Mouse (Mus musculus): ENCODE results near the gene Kcns1. TPM values are rescaled to one million over a fixed set of nuclear protein-coding genes. Genes with fewer than 3 reads are reported as not detected.
"Not testable (repeated sequence)": the region's sequence is repeated elsewhere in the genome, so short reads cannot be mapped to it uniquely, and the experiment has no call there.

Gene Kcns1
- polyA plus RNA-seq (2015; fragmentation: Nextera tagmentation; extraction: Ambion mirVana): 0.55 and 0.75 TPM in 2 replicates

DNA sequence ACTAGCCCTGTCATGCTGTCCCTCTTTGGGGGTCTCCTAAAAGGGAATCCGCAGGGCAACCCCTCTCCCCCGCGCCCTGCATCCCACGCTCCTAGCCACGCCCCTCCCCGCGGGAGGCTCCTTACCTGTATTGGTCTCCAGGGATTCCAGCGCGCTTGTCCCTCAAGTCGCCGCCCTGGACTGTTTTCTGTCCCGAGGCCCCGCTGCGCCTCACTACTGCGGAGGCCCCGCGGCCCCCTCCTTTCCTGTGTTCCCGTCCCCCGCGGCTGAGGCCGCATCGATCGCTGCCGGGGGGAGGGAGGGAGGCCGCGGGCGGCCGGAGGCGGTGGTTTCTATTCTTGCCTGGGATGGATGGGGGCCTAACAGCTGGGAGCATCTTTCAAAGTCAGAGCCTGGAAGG lies at the start of gene Kcns1:
Gene Kcns1 (minus strand): TSS at position 212 of the 400 bp plus-strand sequence.
- Histone ChIP-seq H3K36me3 (no peaks in the 10 kb centered on the region), H3K27me3 (peaks cover 70% of the 10 kb centered on the region), H3K4me2 (replicated peaks) (peak within 1 kb of the TSS; percentile 51), H3K27ac (replicated peaks) (no peak within 1 kb of the TSS), H3K9ac (replicated peaks) (peak within 1 kb of the TSS; percentile 21), H3K4me1 (peaks cover 23% of the 10 kb centered on the region), H3K9me3 (no peaks in the 10 kb centered on the region), H3K4me3 (peak within 1 kb of the TSS; percentile 34)
- no peak for ATAC-seq (replicated peaks)
- under 1% methylated on average over 27 of the region's 29 CpGs for WGBS

DNA sequence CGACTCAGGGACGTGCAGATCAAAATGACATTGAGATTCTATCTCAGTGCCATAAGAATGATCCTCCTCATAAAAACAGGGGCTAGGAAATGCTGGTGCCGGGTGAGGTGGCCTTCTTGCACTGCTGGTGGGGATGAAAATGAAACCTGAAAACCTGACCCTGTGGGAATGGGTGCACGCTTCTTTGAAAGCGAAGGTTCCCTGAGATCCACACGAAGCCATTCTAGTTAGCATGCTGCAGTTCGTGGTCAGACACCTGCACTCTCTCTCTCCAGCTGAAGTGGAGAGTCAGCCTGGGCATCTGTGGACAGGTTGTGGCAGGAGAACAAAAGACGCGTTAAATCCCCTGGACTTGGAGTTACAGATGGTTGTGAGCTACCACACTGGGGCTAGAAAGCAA lies 48.4 kb upstream of the Kcns1 start:
- H3K9me3 ChIP-seq: no peaks in the 10 kb centered on the region
- no peak overlapping the region for H3K4me3 ChIP-seq
- no peaks in the 10 kb centered on the region for H3K36me3 ChIP-seq
- no peak overlapping the region for H3K27ac ChIP-seq (replicated peaks)
- no peak overlapping the region for H3K4me2 ChIP-seq (replicated peaks)
- 89% methylated on average over 9 of the region's 9 CpGs for WGBS
- no peak for ATAC-seq (replicated peaks)
- no peaks in the 10 kb centered on the region for H3K4me1 ChIP-seq
- no peak overlapping the region for H3K9ac ChIP-seq (replicated peaks)
- no peaks in the 10 kb centered on the region for H3K27me3 ChIP-seq

DNA sequence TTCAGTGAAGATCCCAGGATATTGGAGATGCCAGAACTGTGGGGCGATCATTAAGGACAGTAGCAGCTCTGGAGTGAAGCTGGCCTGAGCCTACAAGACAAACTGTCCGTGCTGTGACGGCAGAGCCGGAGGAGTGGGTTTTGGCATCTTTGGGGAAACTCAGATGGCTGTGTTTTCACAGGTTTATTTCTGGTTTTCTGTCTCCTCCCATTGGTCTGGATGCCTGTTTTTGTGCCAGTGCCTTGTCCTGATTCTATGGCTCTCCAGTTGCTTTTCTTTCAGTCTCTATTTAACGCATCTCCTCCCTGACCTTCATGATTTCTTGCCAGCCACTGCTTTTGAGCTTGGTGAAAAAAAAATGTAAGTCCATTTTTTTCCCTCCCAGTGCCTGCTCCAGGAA lies 41.8 kb upstream of the Kcns1 start:
- 85% methylated on average over 5 of the region's 5 CpGs for WGBS
- H3K4me2 ChIP-seq (replicated peaks): no peak overlapping the region

DNA sequence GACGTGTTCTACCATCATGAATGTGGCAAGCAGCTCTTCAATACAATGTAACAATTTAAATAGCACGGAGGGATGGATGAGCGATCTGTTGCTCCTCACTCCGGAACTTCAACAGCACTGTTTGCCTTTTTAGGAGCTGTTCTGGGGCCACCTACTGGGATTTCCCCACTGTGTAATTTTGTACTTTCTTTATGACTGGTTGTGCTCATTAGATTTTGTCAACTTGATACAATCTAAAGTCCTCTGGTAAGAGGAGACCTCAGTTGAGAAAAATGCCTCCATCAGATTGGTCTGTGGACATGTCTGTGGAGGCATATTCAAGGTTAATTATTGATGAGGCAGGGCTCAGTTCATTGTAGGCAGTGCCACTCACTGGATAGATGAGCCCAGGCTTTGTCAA lies 40.0 kb upstream of the Kcns1 start:
- Histone ChIP-seq H3K9ac (replicated peaks) (no peak overlapping the region), H3K36me3 (no peaks in the 10 kb centered on the region), H3K9me3 (no peaks in the 10 kb centered on the region), H3K27me3 (no peaks in the 10 kb centered on the region), H3K4me2 (replicated peaks) (no peak overlapping the region), H3K27ac (replicated peaks) (no peak overlapping the region), H3K4me1 (no peaks in the 10 kb centered on the region), H3K4me3 (no peak overlapping the region)
- no peak for ATAC-seq (replicated peaks)
- WGBS: 87% methylated on average over 4 of the region's 4 CpGs

More for the DNA sequence above, 41.8 kb upstream of the Kcns1 start:
- Histone ChIP-seq H3K36me3 (no peaks in the 10 kb centered on the region), H3K27me3 (no peaks in the 10 kb centered on the region), H3K9me3 (no peaks in the 10 kb centered on the region), H3K27ac (replicated peaks) (no peak overlapping the region), H3K4me1 (no peaks in the 10 kb centered on the region), H3K9ac (replicated peaks) (no peak overlapping the region), H3K4me3 (no peak overlapping the region)
- ATAC-seq (replicated peaks): no peak

DNA sequence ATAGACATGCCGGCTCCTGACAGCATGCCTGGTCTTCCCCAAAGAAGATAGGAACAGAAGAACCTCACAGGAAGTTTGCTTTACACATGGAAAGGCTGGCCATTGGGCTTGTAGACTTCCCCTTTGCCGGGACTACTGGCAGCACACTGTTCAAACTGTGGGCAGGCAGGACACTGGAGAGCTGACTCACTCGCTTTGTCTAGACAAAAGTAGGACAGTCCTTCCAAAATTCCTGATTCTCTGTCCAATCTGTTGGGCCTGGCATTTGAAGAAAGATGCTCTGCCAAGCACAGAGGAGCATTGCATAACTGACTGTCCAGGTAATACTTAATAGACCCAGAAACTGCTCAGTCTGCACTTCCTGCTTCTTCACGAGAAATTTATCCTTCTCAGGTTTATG lies 35.8 kb upstream of the Kcns1 start:
- 76% methylated on average over 4 of the region's 4 CpGs for WGBS
- ATAC-seq (replicated peaks): no peak
- Histone ChIP-seq H3K9ac (replicated peaks) (no peak overlapping the region), H3K4me1 (no peaks in the 10 kb centered on the region), H3K4me2 (replicated peaks) (no peak overlapping the region), H3K9me3 (no peaks in the 10 kb centered on the region), H3K36me3 (no peaks in the 10 kb centered on the region), H3K27ac (replicated peaks) (no peak overlapping the region), H3K4me3 (no peak overlapping the region), H3K27me3 (no peaks in the 10 kb centered on the region)

DNA sequence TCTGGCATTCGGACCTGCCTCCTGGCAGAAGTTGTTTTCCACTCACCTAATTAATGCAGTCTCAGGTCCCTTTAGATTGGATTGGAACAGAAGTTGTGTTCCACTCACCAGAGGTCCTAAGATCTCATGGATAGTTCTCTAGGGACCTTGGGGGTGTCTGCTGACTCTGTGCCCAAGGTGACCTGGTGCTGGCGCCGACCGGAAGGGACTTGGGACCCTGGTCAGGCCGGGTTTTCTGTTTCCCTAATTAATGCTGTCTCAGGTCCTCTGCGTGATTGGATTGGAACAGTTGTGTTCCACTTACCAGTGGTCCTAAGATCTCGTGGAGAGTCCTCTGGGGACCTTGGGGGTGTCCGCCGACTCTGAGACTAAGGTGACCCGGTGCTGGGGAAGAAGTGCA lies 35.1 kb upstream of the Kcns1 start:
- H3K36me3 ChIP-seq, H3K27me3 ChIP-seq: not testable (repeated sequence)
- WGBS: 88% methylated on average over 10 of the region's 10 CpGs

DNA sequence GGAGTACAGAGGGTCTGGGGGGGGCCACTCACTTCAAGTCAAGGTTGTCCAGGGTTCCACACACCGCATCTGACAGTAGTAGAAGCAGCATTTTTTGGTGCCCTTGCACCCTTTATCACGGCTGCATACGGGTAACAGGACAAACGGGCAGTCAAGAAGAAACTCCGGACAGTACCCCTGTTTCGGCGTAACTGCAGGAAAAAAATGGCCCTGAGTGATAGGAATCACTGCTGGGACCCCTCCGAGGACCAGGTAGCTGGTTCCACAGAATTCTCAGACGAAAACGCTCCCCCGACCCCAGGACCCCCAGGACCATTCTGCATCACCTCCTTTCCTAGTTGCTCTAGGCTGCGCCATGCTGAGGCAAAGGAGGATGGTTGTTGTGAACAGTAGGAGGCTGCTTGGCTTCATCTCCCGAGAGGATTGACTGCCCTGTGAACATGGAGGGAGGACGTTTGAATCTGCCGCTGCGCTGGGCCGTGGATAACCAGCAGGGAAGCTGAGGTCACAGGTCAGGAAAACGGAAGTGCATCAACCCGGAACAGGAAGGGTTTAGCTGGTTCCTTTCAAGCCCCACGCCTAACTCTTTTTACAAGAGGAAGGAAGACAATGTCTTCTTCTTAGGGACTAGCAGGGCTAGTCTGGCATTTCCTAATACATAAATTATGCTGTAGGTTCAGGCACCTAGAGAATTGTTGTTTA lies 28.9 kb upstream of the Kcns1 start, which contains the start of gene Wfdc15a:
Gene Wfdc15a (minus strand): TSS at position 505 of the 702 bp plus-strand sequence.
- H3K27ac ChIP-seq (replicated peaks): no peak within 1 kb of the TSS
- H3K4me2 ChIP-seq (replicated peaks): no peak within 1 kb of the TSS
- no peak within 1 kb of the TSS for H3K9ac ChIP-seq (replicated peaks)
- no peaks in the 10 kb centered on the region for H3K36me3 ChIP-seq
- ATAC-seq (replicated peaks): no peak
- H3K9me3 ChIP-seq: no peaks in the 10 kb centered on the region
- no peaks in the 10 kb centered on the region for H3K4me1 ChIP-seq
- no peak within 1 kb of the TSS for H3K4me3 ChIP-seq
- WGBS: 86% methylated on average over 20 of the region's 20 CpGs
- no peaks in the 10 kb centered on the region for H3K27me3 ChIP-seq

More for the DNA sequence above, 35.1 kb upstream of the Kcns1 start:
- not testable (repeated sequence) for H3K4me1 ChIP-seq; H3K4me3 ChIP-seq; H3K27ac ChIP-seq (replicated peaks); H3K9ac ChIP-seq (replicated peaks); H3K4me2 ChIP-seq (replicated peaks); H3K9me3 ChIP-seq; ATAC-seq (replicated peaks)

DNA sequence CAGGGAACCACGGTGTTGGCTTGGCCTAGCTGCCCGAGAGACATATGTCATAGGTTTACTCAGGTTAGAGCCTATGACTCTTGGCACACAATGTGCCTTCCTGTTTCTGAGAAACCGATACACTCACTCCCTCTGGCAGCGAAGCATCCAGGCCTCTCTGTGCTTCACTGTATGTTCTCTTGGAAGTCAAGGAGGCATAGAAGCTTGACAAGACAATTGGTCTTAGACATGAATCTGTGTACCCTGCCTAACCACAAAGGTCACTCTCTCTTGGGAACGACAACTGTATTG lies 25.7 kb upstream of the Kcns1 start:
- WGBS: 82% methylated on average over 5 of the region's 5 CpGs
- H3K9me3 ChIP-seq: no peaks in the 10 kb centered on the region
- H3K4me3 ChIP-seq: no peak overlapping the region
- H3K36me3 ChIP-seq: no peaks in the 10 kb centered on the region
- no peak overlapping the region for H3K27ac ChIP-seq (replicated peaks)
- no peaks in the 10 kb centered on the region for H3K27me3 ChIP-seq
- ATAC-seq (replicated peaks): no peak
- H3K4me2 ChIP-seq (replicated peaks): no peak overlapping the region
- no peaks in the 10 kb centered on the region for H3K4me1 ChIP-seq
- no peak overlapping the region for H3K9ac ChIP-seq (replicated peaks)

DNA sequence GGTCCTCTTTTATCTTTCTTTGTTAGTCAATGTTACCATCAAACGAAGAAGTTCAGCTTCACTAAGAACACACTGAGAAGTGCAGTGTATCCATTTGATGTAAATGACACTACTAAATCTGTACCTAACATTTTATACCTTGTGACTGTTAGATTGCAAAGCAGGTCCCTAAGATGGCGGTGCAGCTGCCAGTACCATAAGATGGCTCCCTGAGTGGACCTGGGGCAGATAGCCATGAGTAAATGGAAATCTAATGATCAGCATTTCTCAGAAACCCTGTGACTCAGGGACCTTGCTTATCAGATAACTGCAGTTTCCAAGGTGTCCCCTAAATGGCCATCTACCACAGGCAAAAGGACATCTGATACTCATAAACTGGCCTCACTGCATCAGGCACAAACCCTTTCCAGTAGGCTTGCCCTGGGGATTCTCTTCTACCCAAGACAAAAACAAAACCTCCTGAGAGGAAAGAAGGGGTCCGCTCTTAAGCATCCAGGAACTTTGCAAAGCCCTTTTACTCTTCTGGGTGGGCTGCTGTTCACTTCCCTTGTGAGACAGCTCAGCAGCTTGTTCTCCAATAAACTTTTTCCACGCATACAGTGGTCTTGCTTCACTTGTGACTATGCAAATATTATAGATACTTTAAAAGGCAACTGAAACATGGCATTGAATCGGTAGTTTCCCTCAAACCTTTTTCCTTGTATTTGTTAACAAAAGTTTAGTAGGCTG lies 25.2 kb upstream of the Kcns1 start:
- no peaks in the 10 kb centered on the region for H3K4me1 ChIP-seq
- H3K4me2 ChIP-seq (replicated peaks): no peak overlapping the region
- no peak overlapping the region for H3K9ac ChIP-seq (replicated peaks)
- no peaks in the 10 kb centered on the region for H3K27me3 ChIP-seq
- no peak for ATAC-seq (replicated peaks)
- no peaks in the 10 kb centered on the region for H3K36me3 ChIP-seq
- no peak overlapping the region for H3K27ac ChIP-seq (replicated peaks)
- WGBS: 91% methylated on average over 5 of the region's 5 CpGs
- H3K9me3 ChIP-seq: no peaks in the 10 kb centered on the region
- no peak overlapping the region for H3K4me3 ChIP-seq

DNA sequence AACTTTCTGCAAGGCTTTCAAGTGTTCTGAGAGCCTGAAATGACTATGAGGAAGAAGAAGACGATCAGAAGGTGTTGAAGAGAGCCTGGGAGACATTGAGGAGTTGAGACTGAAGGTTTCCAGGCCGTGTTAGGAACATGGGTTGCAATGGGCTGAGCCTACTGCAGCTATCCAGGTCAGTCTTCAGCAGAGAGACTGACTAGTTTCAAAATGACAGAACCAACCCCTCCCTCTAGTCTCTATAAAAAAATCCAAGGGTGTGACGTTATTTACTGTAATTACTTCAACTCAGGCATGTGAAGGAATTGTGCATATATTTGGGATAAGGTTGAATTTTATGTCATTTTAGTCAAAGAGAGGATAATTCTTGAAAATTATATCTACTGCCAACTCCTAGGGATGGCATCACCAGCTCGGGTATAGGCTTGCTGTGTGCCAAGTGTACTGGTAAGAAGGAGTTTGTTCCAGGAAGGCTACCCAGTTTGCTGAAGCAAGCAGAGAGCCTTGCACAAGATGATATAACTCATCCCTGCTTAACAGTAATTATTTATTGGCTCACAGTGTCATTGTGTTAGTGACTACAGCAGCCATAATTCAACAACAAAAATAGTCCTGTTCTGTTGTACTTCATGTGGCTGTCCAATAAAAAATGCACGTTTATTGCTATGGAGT lies 24.2 kb upstream of the Kcns1 start:
- Histone ChIP-seq H3K9me3 (no peaks in the 10 kb centered on the region), H3K27me3 (no peaks in the 10 kb centered on the region), H3K9ac (replicated peaks) (no peak overlapping the region), H3K4me2 (replicated peaks) (no peak overlapping the region), H3K36me3 (no peaks in the 10 kb centered on the region), H3K4me1 (no peaks in the 10 kb centered on the region), H3K4me3 (no peak overlapping the region), H3K27ac (replicated peaks) (no peak overlapping the region)
- ATAC-seq (replicated peaks): no peak
- 82% methylated on average over 5 of the region's 5 CpGs for WGBS

DNA sequence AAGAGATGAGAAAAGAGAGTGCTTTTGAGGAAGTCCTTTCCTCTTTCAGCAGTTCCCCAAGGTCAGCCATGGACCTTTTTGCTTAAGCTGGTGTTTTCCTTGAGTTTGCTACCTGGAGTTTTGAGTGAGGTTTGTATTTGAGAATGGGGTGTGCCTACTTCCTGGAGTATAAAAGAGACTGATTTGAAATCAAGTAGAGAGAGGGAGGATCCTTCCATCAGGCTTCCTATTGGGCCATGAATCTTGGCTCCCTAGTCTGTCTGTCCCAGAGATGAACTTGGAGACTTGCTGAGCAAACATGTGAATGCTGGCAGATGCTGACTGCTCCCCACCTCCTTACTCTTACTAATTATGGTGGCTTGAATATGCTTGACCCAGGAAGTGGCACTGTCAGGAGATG lies 21.4 kb upstream of the Kcns1 start:
- Histone ChIP-seq H3K27me3 (no peaks in the 10 kb centered on the region), H3K36me3 (no peaks in the 10 kb centered on the region), H3K4me1 (no peaks in the 10 kb centered on the region), H3K4me2 (replicated peaks) (no peak overlapping the region), H3K9ac (replicated peaks) (no peak overlapping the region), H3K27ac (replicated peaks) (no peak overlapping the region), H3K4me3 (no peak overlapping the region), H3K9me3 (no peaks in the 10 kb centered on the region)
- ATAC-seq (replicated peaks): no peak

DNA sequence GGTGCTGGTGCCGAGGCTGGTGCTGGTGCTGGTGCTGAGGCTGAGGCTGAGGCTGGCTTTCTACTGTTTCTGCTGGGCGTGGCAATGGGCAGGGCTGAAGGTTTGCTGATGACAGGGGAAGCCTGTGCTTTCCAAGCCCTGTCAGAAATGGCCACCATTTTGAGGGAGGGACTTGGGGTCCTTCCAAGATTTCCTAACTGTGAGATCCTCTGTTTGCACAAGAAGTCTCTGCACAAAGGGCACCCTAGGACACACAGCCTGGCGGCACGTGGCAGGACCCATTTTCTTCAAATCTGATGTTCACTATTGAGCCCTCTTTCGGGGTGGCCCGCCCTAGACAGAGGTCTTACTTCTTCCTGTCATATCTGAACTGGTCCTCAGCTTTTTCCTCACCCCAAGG lies 19.7 kb upstream of the Kcns1 start, which contains the start of gene Wfdc12:
Gene Wfdc12 (minus strand): TSS at position 33 of the 400 bp plus-strand sequence.
- Histone ChIP-seq H3K4me3 (no peak within 1 kb of the TSS), H3K27me3 (no peaks in the 10 kb centered on the region), H3K4me1 (no peaks in the 10 kb centered on the region), H3K9ac (replicated peaks) (no peak within 1 kb of the TSS), H3K4me2 (replicated peaks) (no peak within 1 kb of the TSS), H3K36me3 (no peaks in the 10 kb centered on the region), H3K9me3 (no peaks in the 10 kb centered on the region), H3K27ac (replicated peaks) (no peak within 1 kb of the TSS)
- ATAC-seq (replicated peaks): no peak
- 81% methylated on average over 6 of the region's 6 CpGs for WGBS

Measured in forebrain, embryonic 15.5 days (tissue).